Mouse (Mus musculus): Measurements from ENCODE around the gene Rasgrp2.

The Rasgrp2 gene

GRCm38 (mm10) chr19:6428501-6429200, 29.5 kb downstream of the Rasgrp2 start:
- DNase-seq (ENCODE audit: low spot score): peak; percentile 80

- DNase-seq (ENCODE audit: low spot score): no peak
These were observed 43.9 kb downstream of the Rasgrp2 start for GRCm38 (mm10) chr19:6443016-6443415.

- peak; percentile 81 for DNase-seq (ENCODE audit: low spot score)
These were observed 46.8 kb downstream of the Rasgrp2 start for GRCm38 (mm10) chr19:6445761-6446423.

GRCm38 (mm10) chr19:6446736-6447437, 47.7 kb downstream of the Rasgrp2 start:
- no peak for DNase-seq (ENCODE audit: low spot score)

GRCm38 (mm10) chr19:6448752-6449151, 49.6 kb downstream of the Rasgrp2 start:
- DNase-seq (ENCODE audit: low spot score): no peak

- no peak for DNase-seq (ENCODE audit: low spot score)
These were observed 50.7 kb downstream of the Rasgrp2 start for GRCm38 (mm10) chr19:6449841-6450240.

GRCm38 (mm10) chr19:6452030-6452494, 52.9 kb downstream of the Rasgrp2 start:
- peak; percentile 87 for DNase-seq (ENCODE audit: low spot score)

GRCm38 (mm10) chr19:6452672-6453310, 53.7 kb downstream of the Rasgrp2 start:
- peak; percentile 44 for DNase-seq (ENCODE audit: low spot score)

GRCm38 (mm10) chr19:6453349-6453748, 54.2 kb downstream of the Rasgrp2 start:
- DNase-seq (ENCODE audit: low spot score): no peak

- DNase-seq (ENCODE audit: low spot score): no peak
These were observed 55.0 kb downstream of the Rasgrp2 start for GRCm38 (mm10) chr19:6454041-6454720.

GRCm38 (mm10) chr19:6459504-6459903, 60.4 kb downstream of the Rasgrp2 start:
- no peak for DNase-seq (ENCODE audit: low spot score)

GRCm38 (mm10) chr19:6462841-6463240, 63.7 kb downstream of the Rasgrp2 start:
- DNase-seq (ENCODE audit: low spot score): no peak

- no peak for DNase-seq (ENCODE audit: low spot score)
These were observed 65.3 kb downstream of the Rasgrp2 start for GRCm38 (mm10) chr19:6464306-6465071.
